Mouse (Mus musculus): ENCODE results near the gene Ehd4. TPM values are rescaled to one million over a fixed set of nuclear protein-coding genes. Genes with fewer than 3 reads are reported as not detected.

The Ehd4 gene
- total and polyA plus RNA-seq, 3 experiments, result 8.1 to 27.7 (median 9.8) TPM

DNA sequence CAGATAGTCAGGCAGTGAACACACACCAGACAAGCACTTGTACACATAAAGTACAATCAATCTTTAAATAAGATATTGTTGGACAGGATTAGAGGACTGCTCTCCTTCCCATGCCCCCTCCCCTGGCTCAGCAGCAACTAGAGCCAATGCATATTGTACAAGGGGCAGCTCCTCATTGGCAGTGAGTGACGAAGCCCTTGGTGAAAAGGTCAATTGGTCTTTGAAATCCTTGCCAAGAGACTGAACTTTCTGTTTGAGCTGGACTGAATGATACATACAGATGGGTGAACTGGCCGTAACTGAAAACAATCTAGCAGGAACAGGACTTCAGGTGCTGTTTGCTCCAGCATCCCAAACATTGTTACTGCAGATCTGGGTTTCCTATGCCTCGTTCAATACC is 67.0 kb downstream of the Ehd4 start:
- no peaks in the 10 kb centered on the region for H3K9me3 ChIP-seq (replicated peaks; ENCODE audit: low read length)
- TF ChIP-seq MEF2A (IDR thresholded peaks at IDR 0.05; ENCODE audit: borderline replicate concordance, low read depth, low read length) (no peak), MAZ (IDR thresholded peaks at IDR 0.05; ENCODE audit: low read depth, low read length) (no peak), ZMIZ1 (IDR thresholded peaks at IDR 0.05; ENCODE audit: low read depth, low read length) (no peak), MAFK (IDR thresholded peaks at IDR 0.05; ENCODE audit: insufficient replicate concordance, low read length) (no peak), RAD21 (IDR thresholded peaks at IDR 0.05; ENCODE audit: low read depth, low read length) (no peak), USF1 (IDR thresholded peaks at IDR 0.05; ENCODE audit: low read depth, low read length) (no peak)
- H3K9ac ChIP-seq (ENCODE audit: insufficient read depth, low read depth), result no peak overlapping the region
- dilution Hi-C loops (cut with MboI; ENCODE audit: extremely low pct_ligation_motif_present, extremely low pct_unique_long_range_greater_than_20kb, low sequenced_read_pairs) (no loop called here), in situ Hi-C loops (cut with MboI; ENCODE audit: low pct_ligation_motif_present, low pct_unique_long_range_greater_than_20kb, low sequenced_read_pairs) (loop anchor here (5.0 to 25.0 kb wide), 2 partner anchors 85 to 200 kb away; partner anchors contain the start of gene Pla2g4d)
- no peak overlapping the region for H3K27ac ChIP-seq (ENCODE audit: insufficient read depth, low read depth)
- no peaks in the 10 kb centered on the region for H3K79me2 ChIP-seq (replicated peaks; ENCODE audit: control insufficient read depth, extremely low read depth, insufficient read depth, poor library complexity, severe bottlenecking)
- H3K4me1 ChIP-seq (ENCODE audit: control insufficient read depth in 1 of 2, insufficient read depth in 2 of 2), result peaks cover 0 to 14% of the 10 kb centered on the region in 2 experiments; a peak in 2 of 4 replicates
- no peak overlapping the region for H3K4me3 ChIP-seq (replicated peaks in 1 of 3; ENCODE audit: low read depth in 2 of 3, low read length in 2 of 3, poor library complexity in 1 of 3)
- no peaks in the 10 kb centered on the region for H3K27me3 ChIP-seq (replicated peaks)
- H3K4me2 ChIP-seq (ENCODE audit: insufficient read depth, low read depth, poor library complexity, severe bottlenecking), result no peak overlapping the region
- no peak for DNase-seq (ENCODE audit: extremely low read depth)
- H3K36me3 ChIP-seq (replicated peaks in 1 of 2; ENCODE audit: control insufficient read depth in 1 of 2, insufficient read depth in 1 of 2, low read length in 1 of 2), result peaks cover 7 to 41% of the 10 kb centered on the region in 2 experiments

DNA sequence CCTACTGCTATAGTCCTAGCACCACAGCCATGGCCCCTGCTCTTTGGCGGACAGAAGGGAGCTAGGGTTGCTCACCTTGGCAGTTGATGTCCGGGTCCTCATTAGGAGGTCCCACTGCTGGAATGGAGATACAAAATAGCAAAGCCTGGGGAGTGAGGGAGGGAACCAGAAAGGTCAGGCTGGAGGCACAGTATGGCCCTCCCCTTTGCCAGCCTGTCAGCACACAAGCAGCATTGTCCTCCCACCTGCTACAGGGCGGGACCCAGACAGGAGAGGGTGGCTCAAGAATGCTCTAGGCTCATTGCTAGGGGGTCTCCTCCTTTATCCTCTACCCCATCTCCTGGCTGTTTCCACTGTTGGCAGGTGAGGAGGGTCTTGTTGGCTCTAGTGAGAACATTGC is 68.4 kb downstream of the Ehd4 start:
- in situ Hi-C loops (cut with MboI; ENCODE audit: low pct_ligation_motif_present, low pct_unique_long_range_greater_than_20kb, low sequenced_read_pairs), result loop anchor here (5.0 to 25.0 kb wide), 2 partner anchors 86 to 201 kb away; partner anchors contain the start of gene Pla2g4d
- H3K27me3 ChIP-seq (replicated peaks), result no peaks in the 10 kb centered on the region
- H3K4me2 ChIP-seq (ENCODE audit: insufficient read depth, low read depth, poor library complexity, severe bottlenecking), result no peak overlapping the region
- H3K27ac ChIP-seq (ENCODE audit: insufficient read depth, low read depth), result no peak overlapping the region
- no peak overlapping the region for H3K4me3 ChIP-seq (replicated peaks in 1 of 3; ENCODE audit: low read depth in 2 of 3, low read length in 2 of 3, poor library complexity in 1 of 3)
- no peaks in the 10 kb centered on the region for H3K79me2 ChIP-seq (replicated peaks; ENCODE audit: control insufficient read depth, extremely low read depth, insufficient read depth, poor library complexity, severe bottlenecking)
- peaks cover 5 to 29% of the 10 kb centered on the region in 2 experiments for H3K36me3 ChIP-seq (replicated peaks in 1 of 2; ENCODE audit: control insufficient read depth in 1 of 2, insufficient read depth in 1 of 2, low read length in 1 of 2)
- H3K9ac ChIP-seq (ENCODE audit: insufficient read depth, low read depth), result no peak overlapping the region
- H3K4me1 ChIP-seq (ENCODE audit: control insufficient read depth in 1 of 2, insufficient read depth in 2 of 2), result peaks cover 0 to 14% of the 10 kb centered on the region in 2 experiments; a peak in 2 of 4 replicates
- no peak for DNase-seq (ENCODE audit: extremely low read depth)
- H3K9me3 ChIP-seq (replicated peaks; ENCODE audit: low read length), result peaks cover 3% of the 10 kb centered on the region
- no peak for TF ChIP-seq ZNF384 (IDR thresholded peaks at IDR 0.05; ENCODE audit: low read depth, low read length)
- TF ChIP-seq NELFE (IDR thresholded peaks at IDR 0.05; ENCODE audit: low read depth, low read length), result no peak
- TF ChIP-seq TCF12 (IDR thresholded peaks at IDR 0.05; ENCODE audit: low read depth, low read length), result no peak
- no peak for TF ChIP-seq MXI1 (IDR thresholded peaks at IDR 0.05; ENCODE audit: low read depth, low read length)
- dilution Hi-C loops (cut with MboI; ENCODE audit: extremely low pct_ligation_motif_present, extremely low pct_unique_long_range_greater_than_20kb, low sequenced_read_pairs), result no loop called here

DNA sequence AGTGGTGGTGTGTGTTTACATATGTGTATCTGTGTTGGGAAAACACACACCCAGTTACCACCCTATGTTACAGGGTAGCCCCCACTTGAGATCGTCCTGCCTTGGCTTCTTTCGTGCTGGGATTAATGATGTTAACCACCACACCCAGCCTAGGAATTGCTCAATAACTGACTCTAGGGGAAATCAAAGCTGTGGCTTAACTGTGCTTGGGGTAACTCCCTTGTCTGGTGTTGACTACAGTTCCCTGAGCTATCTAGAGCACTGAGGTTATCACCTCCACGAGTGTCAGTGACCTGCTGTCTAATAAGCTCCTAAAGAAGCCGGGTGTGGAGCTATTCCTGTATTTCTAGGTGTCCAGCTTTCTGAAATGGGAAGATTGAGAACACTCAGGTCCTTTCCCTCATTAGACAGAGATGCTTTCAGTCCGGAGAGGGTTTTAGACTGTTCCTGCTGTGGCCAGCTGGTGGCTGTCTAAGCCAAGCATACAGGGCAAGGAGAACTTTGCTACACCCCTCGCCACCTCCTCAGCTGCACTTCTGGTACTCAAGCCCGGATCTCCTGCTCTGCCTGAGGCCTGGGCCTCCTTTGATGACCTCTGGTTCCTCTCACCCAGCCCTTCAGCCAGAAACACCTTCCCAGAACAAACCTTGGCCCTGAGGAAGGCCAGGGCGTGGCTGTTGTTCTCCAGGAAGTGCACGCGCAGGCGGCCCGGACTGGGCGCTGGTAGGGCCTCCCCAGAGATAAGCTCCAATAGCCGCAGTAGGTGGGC is 69.6 kb downstream of the Ehd4 start:
- dilution Hi-C loops (cut with MboI; ENCODE audit: extremely low pct_ligation_motif_present, extremely low pct_unique_long_range_greater_than_20kb, low sequenced_read_pairs), result no loop called here
- Histone ChIP-seq H3K27me3 (replicated peaks) (no peaks in the 10 kb centered on the region), H3K9me3 (replicated peaks; ENCODE audit: low read length) (peaks cover 3% of the 10 kb centered on the region), H3K27ac (ENCODE audit: insufficient read depth, low read depth) (no peak overlapping the region), H3K4me2 (ENCODE audit: insufficient read depth, low read depth, poor library complexity, severe bottlenecking) (no peak overlapping the region), H3K4me3 (replicated peaks in 1 of 3; ENCODE audit: low read depth in 2 of 3, low read length in 2 of 3, poor library complexity in 1 of 3) (no peak overlapping the region), H3K9ac (ENCODE audit: insufficient read depth, low read depth) (no peak overlapping the region), H3K36me3 (replicated peaks in 1 of 2; ENCODE audit: control insufficient read depth in 1 of 2, insufficient read depth in 1 of 2, low read length in 1 of 2) (peaks cover 1 to 17% of the 10 kb centered on the region in 2 experiments), H3K79me2 (replicated peaks; ENCODE audit: control insufficient read depth, extremely low read depth, insufficient read depth, poor library complexity, severe bottlenecking) (no peaks in the 10 kb centered on the region), H3K4me1 (ENCODE audit: control insufficient read depth in 1 of 2, insufficient read depth in 2 of 2) (peaks cover 0 to 14% of the 10 kb centered on the region in 2 experiments; a peak in 2 of 4 replicates)
- in situ Hi-C loops (cut with MboI; ENCODE audit: low pct_ligation_motif_present, low pct_unique_long_range_greater_than_20kb, low sequenced_read_pairs), result loop anchor here (5.0 to 25.0 kb wide), 2 partner anchors 88 to 203 kb away; partner anchors contain the start of gene Pla2g4d
- DNase-seq (ENCODE audit: extremely low read depth), result no peak
- TF ChIP-seq EP300 (IDR thresholded peaks at IDR 0.05; ENCODE audit: low read length) (no peak), HCFC1 (IDR thresholded peaks at IDR 0.05; ENCODE audit: low read depth, low read length) (no peak), NRF1 (IDR thresholded peaks at IDR 0.05; ENCODE audit: low read depth, low read length) (no peak), SMC3 (IDR thresholded peaks at IDR 0.05; ENCODE audit: low read depth, low read length) (peak; percentile 71), NELFE (IDR thresholded peaks at IDR 0.05; ENCODE audit: low read depth, low read length) (no peak), ZNF384 (IDR thresholded peaks at IDR 0.05; ENCODE audit: low read depth, low read length) (no peak), MXI1 (IDR thresholded peaks at IDR 0.05; ENCODE audit: low read depth, low read length) (no peak), SIN3A (IDR thresholded peaks at IDR 0.05; ENCODE audit: low read length) (no peak), RAD21 (IDR thresholded peaks at IDR 0.05; ENCODE audit: low read depth, low read length) (peak; percentile 78), TCF12 (IDR thresholded peaks at IDR 0.05; ENCODE audit: low read depth, low read length) (no peak), POLR2AphosphoS2 (IDR thresholded peaks at IDR 0.05; ENCODE audit: low read depth, low read length) (no peak), ZKSCAN1 (IDR thresholded peaks at IDR 0.05; ENCODE audit: borderline replicate concordance, low read depth, low read length) (no peak), UBTF (IDR thresholded peaks at IDR 0.05; ENCODE audit: low read depth, low read length) (no peak), CTCF (conservative IDR thresholded peaks at IDR 0.05 in 1 of 2, IDR thresholded peaks at IDR 0.05 in 1 of 2; ENCODE audit: low read depth in 2 of 2, low read length in 2 of 2) (peak in 1 of 2 experiments; percentile 77; a peak in 2 of 4 replicates), CHD2 (IDR thresholded peaks at IDR 0.05; ENCODE audit: low read length) (no peak)

All from CH12.LX (cell line).